Mouse (Mus musculus) urinary bladder, adult 18-20 months (tissue): ENCODE data around the gene Trim34b.
"Not testable (repeated sequence)": the region's sequence is repeated elsewhere in the genome, so short reads cannot be mapped to it uniquely, and the experiment has no call there.

Experiments
- DNase-seq, 2 experiments: peaks; one replicate each; pipeline ENCODE4 v3.0.0; 2022; ENCODE audit warnings: low spot score in 2 of 2, mixed read lengths in 2 of 2

Trim34b gene

DNA sequence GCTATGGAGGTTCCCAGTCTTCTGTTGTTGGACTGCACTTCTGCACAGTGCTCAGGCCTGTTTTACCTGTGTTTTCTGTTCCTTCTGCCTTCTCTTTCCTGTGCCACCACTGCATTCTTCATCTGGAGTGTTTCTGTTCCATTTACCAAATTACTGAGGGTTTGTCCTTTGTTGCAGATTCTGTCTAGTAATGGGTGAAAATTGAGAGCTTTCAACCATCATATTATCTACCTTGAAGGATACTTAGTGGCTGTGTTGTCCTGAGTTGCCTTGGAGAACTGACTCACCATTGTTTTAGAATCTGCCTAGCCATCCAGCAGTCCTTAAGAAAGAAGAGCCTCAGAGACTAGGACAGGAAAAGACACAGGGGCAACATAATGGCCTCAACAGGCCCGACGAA, at the start of gene Trim34b:
Gene Trim34b (plus strand): TSS at position 301 of the 400 bp plus-strand sequence.
- not testable (repeated sequence) for DNase-seq

DNA sequence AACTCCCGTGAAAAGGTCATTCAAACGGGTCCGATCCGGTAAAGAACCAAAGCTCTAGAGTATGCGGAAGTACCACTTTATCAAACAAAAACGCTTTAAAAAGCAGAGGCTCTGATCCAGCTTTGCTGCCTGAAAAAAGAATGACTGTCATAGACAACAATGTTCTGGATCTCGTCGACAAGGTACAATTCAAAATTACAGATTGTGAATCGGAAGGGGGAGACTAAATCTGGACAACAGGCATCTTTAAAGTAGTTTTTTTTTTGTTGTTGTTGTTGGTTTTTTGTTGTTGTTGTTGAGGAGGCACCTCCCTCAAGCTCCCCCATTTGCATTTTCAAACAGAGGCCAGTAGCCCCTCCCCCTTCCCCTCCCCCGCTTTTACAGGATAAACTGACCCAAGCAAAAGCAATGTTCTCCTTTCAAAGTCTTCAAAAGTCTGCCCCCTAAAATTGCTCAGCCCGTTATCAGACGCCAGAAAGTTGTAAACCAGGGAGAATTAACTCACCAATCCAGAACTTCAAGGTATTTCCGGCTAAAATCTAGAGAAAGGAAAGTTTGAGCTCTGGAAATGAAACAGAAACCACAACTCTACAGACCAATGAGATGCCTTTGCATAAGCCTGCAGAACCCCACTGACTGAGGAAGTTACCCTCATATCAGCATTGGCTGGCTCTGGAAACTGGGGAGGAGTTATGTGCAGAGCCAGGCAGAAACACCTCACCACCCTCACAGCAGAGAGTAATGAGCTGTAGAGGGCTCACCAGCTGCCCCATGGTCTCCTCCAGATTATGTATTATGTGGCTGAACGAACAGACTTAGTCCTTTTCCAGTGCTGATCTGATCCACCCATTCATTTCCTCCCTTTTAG, 41.5 kb upstream of the Trim34b start, which contains the start of gene Trim5:
Gene Trim5 (minus strand): TSS at position 519 of the 868 bp plus-strand sequence.
- DNase-seq: not testable (repeated sequence)

DNA sequence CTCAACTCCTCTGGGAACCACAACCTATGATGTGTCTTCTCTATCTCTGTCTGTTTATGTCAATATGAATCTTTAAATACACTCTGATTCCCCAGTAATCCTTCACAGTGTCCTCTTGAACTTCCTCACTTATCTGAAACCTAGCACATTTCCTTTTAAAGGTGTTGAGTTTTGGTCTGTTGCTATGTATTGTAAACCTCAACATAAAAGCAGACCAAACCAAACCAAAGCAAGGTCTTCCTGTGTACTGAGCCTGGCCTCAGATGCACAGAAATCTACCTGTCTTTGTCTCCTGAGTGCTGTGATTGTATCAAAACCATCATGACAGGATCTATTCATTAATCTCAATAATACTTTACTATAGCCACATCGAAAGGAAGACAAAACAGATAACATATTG, 38.6 kb upstream of the Trim34b start:
- no peak for DNase-seq

DNA sequence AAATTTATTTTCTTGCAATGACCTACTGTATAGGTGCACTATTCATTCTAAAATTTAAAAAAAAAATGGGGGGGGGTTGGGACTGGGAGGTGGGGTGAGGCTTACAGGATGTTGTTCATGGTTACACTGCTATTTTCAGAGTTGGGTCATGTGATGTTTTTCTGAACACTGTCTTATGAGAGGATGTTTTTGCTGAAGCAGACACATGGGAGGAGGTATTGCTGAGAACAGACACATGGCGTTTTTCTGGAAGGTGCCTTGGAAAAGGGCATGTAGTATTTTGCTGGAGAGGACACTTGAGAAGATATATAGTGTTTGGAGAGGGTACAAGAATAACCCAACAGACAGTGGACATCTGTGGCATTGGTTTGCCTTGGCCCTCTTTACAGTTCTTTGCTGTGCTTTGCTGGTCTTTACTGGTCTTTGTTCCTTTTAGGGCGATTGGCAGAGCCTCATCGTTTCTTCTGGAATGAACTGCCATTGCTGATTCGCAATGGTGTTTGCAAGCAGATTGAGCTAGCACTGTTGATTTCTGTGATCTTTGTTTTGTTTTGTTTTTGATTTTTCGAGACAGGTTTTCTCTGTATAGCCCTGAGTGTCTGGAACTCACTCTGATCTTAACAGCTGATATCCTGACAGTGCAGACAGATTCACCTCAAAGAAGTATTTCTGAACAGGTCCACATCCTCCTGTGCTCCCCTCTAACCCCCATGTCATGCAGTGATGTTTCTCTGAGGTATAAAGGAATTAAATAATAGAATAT, 37.5 kb upstream of the Trim34b start:
- DNase-seq: no peak

DNA sequence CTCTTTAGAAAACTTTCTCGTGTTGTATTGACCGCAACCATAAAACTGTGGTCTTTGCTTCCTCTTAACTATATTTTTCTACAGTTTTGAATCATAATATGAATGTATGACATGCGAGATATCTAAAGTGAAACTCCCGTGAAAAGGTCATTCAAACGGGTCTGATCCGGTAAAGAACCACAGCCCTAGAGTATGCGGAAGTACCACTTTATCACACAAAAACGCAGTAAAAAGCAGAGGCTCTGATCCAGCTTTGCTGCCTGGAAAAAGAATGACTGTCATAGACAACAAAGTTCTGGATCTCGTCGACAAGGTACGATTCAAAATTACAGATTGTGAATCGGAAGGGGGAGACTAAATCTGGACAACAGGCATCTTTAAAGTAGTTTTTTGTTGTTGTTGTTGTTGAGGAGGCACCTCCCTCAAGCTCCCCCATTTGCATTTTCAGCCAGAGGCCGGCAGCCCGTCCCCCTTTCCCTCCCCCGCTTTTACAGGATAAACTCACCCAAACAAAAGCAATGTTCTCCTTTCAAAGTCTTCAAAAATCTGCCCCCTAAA, 14.4 kb upstream of the Trim34b start:
- no peak for DNase-seq

DNA sequence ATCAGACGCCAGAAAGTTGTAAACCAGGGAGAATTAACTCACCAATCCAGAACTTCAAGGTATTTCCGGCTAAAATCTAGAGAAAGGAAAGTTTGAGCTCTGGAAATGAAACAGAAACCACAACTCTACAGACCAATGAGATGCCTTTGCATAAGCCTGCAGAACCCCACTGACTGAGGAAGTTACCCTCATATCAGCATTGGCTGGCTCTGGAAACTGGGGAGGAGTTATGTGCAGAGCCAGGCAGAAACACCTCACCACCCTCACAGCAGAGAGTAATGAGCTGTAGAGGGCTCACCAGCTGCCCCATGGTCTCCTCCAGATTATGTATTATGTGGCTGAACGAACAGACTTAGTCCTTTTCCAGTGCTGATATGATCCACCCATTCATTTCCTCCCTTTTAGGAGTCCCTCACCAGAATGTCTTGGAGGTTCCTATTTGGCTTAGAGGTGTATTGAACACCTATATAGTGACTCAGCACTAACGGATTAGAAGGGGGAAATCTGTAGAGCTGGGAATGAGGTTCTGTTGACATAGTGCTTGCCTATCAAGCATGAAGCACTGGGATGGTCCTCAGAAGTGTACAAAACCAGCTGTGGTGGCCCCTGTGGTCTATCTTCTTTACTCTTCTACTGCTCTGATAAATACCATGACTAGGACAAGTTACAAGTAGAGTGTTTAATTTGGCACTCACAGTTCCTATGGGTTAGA, 13.7 kb upstream of the Trim34b start, which contains the start of gene Trim12a:
Gene Trim12a (minus strand): TSS at position 98 of the 712 bp plus-strand sequence.
- not testable (repeated sequence) for DNase-seq

DNA sequence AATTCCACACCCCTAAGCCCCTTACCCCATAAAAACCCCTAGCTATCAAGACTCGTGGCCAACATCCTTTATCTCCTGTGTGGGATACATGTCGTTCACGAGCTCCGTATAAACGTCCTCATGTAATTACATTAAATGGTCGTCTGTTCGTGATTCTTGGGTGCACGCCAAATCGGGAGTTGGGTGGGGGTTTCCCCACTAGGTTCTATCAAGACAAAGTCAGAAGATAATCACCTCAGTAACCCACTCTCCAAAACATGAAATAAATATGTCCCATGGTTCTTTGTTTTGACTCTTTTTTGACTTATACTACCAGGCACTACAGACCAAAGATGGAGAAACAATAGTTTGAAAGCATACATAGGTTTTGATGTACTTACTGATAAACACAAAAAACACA, 7.2 kb upstream of the Trim34b start:
- DNase-seq: no peak

DNA sequence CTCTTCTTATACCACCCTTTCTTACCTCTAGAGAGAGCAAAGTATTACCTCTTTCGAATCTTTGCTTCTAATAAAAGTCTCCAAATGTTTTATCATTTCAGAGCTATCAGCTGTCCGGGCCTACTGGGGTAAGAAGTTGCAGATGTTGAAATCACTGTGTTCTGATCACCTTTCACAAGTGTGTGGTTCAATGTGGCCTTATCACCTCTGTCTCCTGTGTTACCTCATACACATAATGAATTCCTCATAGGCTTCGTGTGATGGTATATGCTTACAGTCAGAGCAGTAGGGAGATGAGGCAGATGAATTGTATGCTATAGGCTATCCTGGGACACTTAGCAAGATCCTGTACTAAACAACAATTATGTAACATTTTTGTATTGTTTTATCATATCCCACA, 6.3 kb downstream of the Trim34b start:
- not testable (repeated sequence) for DNase-seq

DNA sequence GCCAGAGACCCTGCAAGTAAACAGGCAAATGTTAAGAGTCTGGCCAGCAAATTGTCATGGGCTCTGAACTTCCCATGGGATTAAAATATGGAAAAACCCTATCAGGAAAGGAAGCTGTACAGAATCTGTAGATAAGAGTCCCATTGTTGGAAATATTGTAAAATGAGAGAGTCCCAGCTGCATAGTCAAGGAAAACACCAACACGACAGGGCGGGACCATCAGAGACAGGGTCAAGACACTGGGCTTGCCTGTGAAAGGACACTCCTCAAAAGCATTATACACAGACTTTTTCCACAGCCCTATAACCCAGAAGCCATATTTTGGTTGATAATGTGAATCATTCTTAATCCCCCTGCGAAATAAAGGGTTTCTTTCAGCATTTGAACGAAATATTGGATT, 11.5 kb downstream of the Trim34b start:
- not testable (repeated sequence) for DNase-seq

DNA sequence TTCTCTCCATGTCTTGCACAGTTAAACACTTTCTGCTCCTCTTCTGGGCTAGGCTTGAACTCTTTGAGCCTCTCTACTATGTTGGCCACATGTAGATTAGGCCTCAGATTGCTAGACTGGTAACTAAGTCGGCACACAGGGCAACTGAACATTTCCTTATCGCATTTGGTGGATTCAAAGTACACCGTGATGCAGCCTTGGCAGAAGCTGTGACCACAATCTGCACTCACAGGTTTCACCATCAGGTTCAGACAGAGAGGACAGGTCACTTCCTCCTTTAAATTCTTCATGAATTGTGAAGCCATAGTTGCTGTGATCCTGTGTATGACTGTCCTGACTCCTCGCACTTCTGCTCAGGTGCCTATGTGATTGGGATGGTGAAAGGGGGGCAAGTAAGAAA, 18.8 kb downstream of the Trim34b start:
- not testable (repeated sequence) for DNase-seq

DNA sequence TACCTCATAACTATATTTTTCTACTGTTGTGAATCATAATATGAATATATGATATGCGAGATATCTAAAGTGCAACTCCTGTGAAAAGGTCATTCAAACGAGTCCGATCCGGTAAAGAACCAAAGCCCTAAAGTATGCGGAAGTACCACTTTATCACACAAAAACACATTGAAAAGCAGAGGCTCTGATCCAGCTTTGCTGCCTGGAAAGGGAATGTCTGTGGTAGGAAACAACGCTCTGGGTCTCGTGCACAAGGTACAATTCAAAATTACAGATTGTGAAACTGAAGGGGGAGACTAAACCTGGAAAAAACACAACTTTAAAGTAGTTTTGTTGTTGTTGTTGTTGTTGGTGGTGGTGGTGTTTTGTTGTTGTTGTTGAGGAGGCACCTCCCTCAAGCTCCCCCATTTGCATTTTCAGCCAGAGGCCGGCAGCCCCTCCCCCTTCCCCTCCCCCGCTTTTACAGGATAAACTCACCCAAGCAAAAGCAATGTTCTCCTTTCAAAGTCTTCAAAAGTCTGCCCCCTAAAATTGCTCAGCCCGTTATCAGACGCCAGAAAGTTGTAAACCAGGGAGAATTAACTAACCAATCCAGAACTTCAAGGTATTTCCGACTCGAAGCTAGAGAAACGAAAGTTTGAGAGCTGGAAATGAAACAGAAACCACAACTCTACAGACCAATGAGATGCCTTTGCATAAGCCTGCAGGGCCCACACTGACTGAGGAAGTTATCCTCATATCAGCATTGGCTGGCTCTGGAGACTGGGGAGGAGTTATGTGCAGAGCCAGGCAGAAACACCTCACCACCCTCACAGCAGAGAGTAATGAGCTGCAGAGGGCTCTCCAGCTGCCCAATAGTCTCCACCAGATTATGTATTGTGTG, 23.7 kb downstream of the Trim34b start, which contains the start of gene Trim12c:
Gene Trim12c (minus strand): TSS at position 646 of the 883 bp plus-strand sequence.
- DNase-seq: peak; percentile 17 to 68

DNA sequence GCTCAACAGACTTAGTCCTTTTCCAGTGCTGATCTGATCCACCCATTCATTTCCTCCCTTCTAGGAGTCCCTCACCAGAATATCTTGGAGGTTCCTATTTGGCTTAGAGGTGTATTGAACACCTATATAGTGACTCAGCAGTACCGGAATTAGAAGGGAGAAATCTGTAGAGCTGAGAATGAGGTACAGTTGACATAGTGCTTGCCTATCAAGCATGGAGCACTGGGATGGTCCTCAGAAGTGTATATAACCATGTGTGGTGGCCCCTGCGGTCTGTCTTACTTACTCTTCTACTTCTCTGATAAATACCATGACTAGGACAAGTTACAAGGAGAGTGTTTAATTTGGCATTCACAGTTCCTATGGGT, 24.3 kb downstream of the Trim34b start:
- DNase-seq: no peak

DNA sequence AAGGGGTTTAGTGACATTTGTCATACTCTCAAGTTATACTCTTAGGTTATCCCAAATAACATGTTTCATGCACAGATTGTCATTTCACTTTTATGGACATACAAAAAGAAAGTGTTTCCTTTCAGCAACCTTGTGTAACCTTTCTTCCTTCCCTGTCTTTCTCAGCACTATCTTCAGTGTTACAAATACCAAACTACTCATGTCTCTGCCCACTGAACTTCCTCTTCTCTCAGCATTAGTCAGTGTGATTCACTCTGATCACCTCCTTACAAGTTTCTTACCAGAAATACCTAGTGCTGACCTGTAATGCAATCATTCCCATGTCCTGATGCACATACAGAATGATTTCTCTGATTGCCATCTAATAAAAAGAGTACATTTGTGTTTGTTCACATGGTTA, 37.1 kb downstream of the Trim34b start:
- DNase-seq: no peak

DNA sequence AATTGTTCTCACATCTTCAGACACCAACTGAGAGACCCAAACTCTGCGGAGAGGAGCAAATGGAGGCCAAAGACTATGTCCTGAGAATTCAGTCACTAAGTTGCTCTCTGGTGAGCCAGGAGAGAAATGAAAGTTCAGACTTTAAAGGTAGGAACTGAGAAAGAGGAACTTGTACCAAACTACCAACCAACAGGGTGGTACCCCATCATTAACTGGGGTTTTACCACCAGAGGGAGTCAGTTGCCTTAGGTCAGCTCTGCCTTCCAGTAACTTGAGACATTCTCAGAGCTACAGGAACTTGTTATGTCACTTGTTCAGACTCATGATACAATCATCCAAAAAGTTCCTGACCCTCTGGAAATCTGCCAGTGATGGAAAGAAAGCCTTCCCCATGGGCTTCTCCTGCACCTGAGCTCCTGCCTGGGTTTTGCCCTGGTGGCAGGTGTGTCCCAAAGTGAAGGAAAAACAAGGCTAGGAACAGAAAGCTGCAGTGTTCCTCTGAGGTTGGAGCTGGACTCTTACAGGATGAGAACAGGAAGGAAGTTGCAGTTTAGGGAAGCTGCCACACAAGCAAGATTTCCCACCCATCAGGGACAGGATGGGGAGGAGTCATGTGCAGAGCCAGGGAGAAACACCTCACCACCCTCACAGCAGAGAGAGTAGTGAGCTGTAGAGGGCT, 40.6 kb downstream of the Trim34b start, which contains the start of gene Trim30b:
Gene Trim30b (minus strand): TSS at position 149 of the 679 bp plus-strand sequence.
- DNase-seq: peak in 1 of 2 experiments; percentile 3
